Mouse (Mus musculus) intestine, embryonic 14.5 days (tissue): ENCODE results near the gene Ring1. TPM values are rescaled to one million over a fixed set of nuclear protein-coding genes. Genes with fewer than 3 reads are reported as not detected.
A peak's percentile ranks its signal among the peaks of the same experiment; 100 is the strongest.

Source experiments
- ATAC-seq: fragments of 200-750 bp; cut with Nextera tagmentation; replicated peaks from 2 replicates; pipeline ENCODE4 v1.8.0; 2017; ENCODE audit warnings: low read depth, moderate number of reproducible peaks, moderate TSS enrichment, moderate library complexity; ENCODE audit not compliant: low FRiP score, low TSS enrichment
- DNase-seq: peaks from one replicate; pipeline ENCODE4 v3.0.0-alpha.2; 2018; ENCODE audit warnings: low spot score
- H3K27ac ChIP-seq: fragments of 300-500 bp; sonication (generic); 2 replicates; pipeline ENCODE4 v1.5.1; 2014; ENCODE audit warnings: low read depth, mild to moderate bottlenecking, control low read depth
- H3K27me3 ChIP-seq: fragments of 300-500 bp; sonication (generic); replicated peaks from 2 replicates; pipeline ENCODE4 v1.6.1; 2014; ENCODE audit warnings: low read length, control low read depth; ENCODE audit not compliant: control insufficient read depth, insufficient read depth
- H3K36me3 ChIP-seq: fragments of 300-500 bp; sonication (generic); 2 replicates; pipeline ENCODE4 v1.6.1; 2014; ENCODE audit warnings: low read length, control low read depth; ENCODE audit not compliant: control insufficient read depth, insufficient read depth
- H3K4me1 ChIP-seq: fragments of 300-500 bp; sonication (generic); replicated peaks from 2 replicates; pipeline ENCODE4 v1.6.1; 2014; ENCODE audit warnings: low read length, control low read depth, mixed read lengths; ENCODE audit not compliant: control insufficient read depth, insufficient read depth
- H3K4me2 ChIP-seq: fragments of 300-500 bp; sonication (generic); 2 replicates; pipeline ENCODE4 v1.6.1; 2014; ENCODE audit warnings: low read length
- H3K4me3 ChIP-seq: fragments of 300-500 bp; sonication (generic); 2 replicates; pipeline ENCODE4 v1.5.1; 2014; ENCODE audit warnings: low read depth, low read length, control low read depth, mixed read lengths
- H3K9ac ChIP-seq: fragments of 300-500 bp; sonication (generic); 2 replicates; pipeline ENCODE4 v1.6.1; 2014; ENCODE audit warnings: mild to moderate bottlenecking, low read length
- H3K9me3 ChIP-seq: fragments of 300-500 bp; sonication (generic); 2 replicates; pipeline ENCODE4 v1.6.1; 2016; ENCODE audit warnings: low read length, control low read depth; ENCODE audit not compliant: control insufficient read depth
- WGBS: fragments of 180-500 bp; shearing (Covaris S2); extraction: QIAGEN DNeasy Blood & Tissue Kit; methylation state at CpG from one replicate; pipeline ENCODE4 v1.1.7; 2014; 5-methylcytosine and 5-hydroxymethylcytosine counted together
- polyA plus RNA-seq: library from polyadenylated mRNA; unstranded; fragments of >200 nt; fragmentation: Nextera tagmentation; extraction: Ambion mirVana; gene quantifications from 2 replicates; pipeline ENCODE4 v1.2.1, GENCODE M21; 2014

Gene Ring1
- 4.4 and 5.9 TPM in 2 replicates for polyA plus RNA-seq

- Histone ChIP-seq H3K27me3 (no peaks in the 10 kb centered on the region), H3K9me3 (0 out of 2 replicates have a peak, but pooled peaks cover 2% of the 10 kb centered on the region), H3K4me3 (peak within 1 kb of the TSS; percentile 63), H3K36me3 (peaks cover 31% of the 10 kb centered on the region), H3K9ac (peak within 1 kb of the TSS; percentile 84), H3K27ac (peak within 1 kb of the TSS; percentile 87), H3K4me1 (peaks cover 32% of the 10 kb centered on the region), H3K4me2 (peak within 1 kb of the TSS; percentile 81)
- WGBS: 0% methylated on average over 48 of the region's 58 CpGs
- peak; percentile 94 for DNase-seq
- ATAC-seq: peak; percentile 70
Measured at GRCm38 (mm10) chr17:34024317-34024821, at the start of gene Ring1. Gene Ring1 (minus strand): TSS chr17:34024680.

- no peak overlapping the region for H3K27ac ChIP-seq
- H3K4me3 ChIP-seq: no peak overlapping the region
- peaks cover 17% of the 10 kb centered on the region for H3K27me3 ChIP-seq
- H3K36me3 ChIP-seq: no peaks in the 10 kb centered on the region
- 73% methylated on average over 5 of the region's 5 CpGs for WGBS
- no peaks in the 10 kb centered on the region for H3K4me1 ChIP-seq
- H3K4me2 ChIP-seq: no peak overlapping the region
- H3K9ac ChIP-seq: no peak overlapping the region
- ATAC-seq: no peak
- no peak for DNase-seq
- no peaks in the 10 kb centered on the region for H3K9me3 ChIP-seq
Measured at GRCm38 (mm10) chr17:34072091-34072490, 47.6 kb upstream of the Ring1 start.

GRCm38 (mm10) chr17:34068864-34069263, 44.4 kb upstream of the Ring1 start:
- Histone ChIP-seq H3K36me3 (no peaks in the 10 kb centered on the region), H3K9ac (no peak overlapping the region), H3K27me3 (no peaks in the 10 kb centered on the region), H3K27ac (no peak overlapping the region), H3K4me2 (no peak overlapping the region), H3K4me1 (no peaks in the 10 kb centered on the region), H3K9me3 (no peaks in the 10 kb centered on the region), H3K4me3 (no peak overlapping the region)
- DNase-seq (no peak), ATAC-seq (no peak)
- WGBS: 44% methylated on average over 3 of the region's 3 CpGs

GRCm38 (mm10) chr17:34057224-34057623, 32.7 kb upstream of the Ring1 start:
- Histone ChIP-seq H3K27ac (no peak overlapping the region), H3K4me2 (no peak overlapping the region), H3K36me3 (no peaks in the 10 kb centered on the region), H3K27me3 (no peaks in the 10 kb centered on the region), H3K4me3 (no peak overlapping the region), H3K4me1 (no peaks in the 10 kb centered on the region), H3K9ac (no peak overlapping the region), H3K9me3 (no peaks in the 10 kb centered on the region)
- ATAC-seq (no peak), DNase-seq (no peak)
- WGBS: 52% methylated on average over 7 of the region's 7 CpGs

- Histone ChIP-seq H3K4me2 (no peak overlapping the region), H3K4me3 (no peak overlapping the region), H3K9me3 (0 out of 2 replicates have a peak, but pooled peaks cover 5% of the 10 kb centered on the region), H3K27ac (no peak overlapping the region), H3K27me3 (no peaks in the 10 kb centered on the region), H3K9ac (no peak overlapping the region), H3K36me3 (no peaks in the 10 kb centered on the region), H3K4me1 (no peaks in the 10 kb centered on the region)
- WGBS: 93% methylated on average over 5 of the region's 5 CpGs
- DNase-seq (no peak), ATAC-seq (no peak)
Measured at GRCm38 (mm10) chr17:34047404-34048050, 23.0 kb upstream of the Ring1 start.

GRCm38 (mm10) chr17:34045941-34046340, 21.5 kb upstream of the Ring1 start:
- Histone ChIP-seq H3K4me2 (no peak overlapping the region), H3K27me3 (no peaks in the 10 kb centered on the region), H3K27ac (no peak overlapping the region), H3K4me3 (no peak overlapping the region), H3K36me3 (no peaks in the 10 kb centered on the region), H3K4me1 (no peaks in the 10 kb centered on the region), H3K9ac (no peak overlapping the region), H3K9me3 (0 out of 2 replicates have a peak, but pooled peaks cover 5% of the 10 kb centered on the region)
- ATAC-seq: no peak
- DNase-seq: no peak
- 75% methylated on average over 14 of the region's 14 CpGs for WGBS

- Histone ChIP-seq H3K27me3 (peaks cover 2% of the 10 kb centered on the region; the same call in 1 of the 2 replicates), H3K4me2 (peak overlapping the region; percentile 47), H3K4me1 (0 out of 2 replicates have a peak, but pooled peaks cover 6% of the 10 kb centered on the region), H3K27ac (no peak overlapping the region), H3K9me3 (no peaks in the 10 kb centered on the region), H3K9ac (no peak overlapping the region), H3K36me3 (peaks cover 33% of the 10 kb centered on the region), H3K4me3 (no peak overlapping the region)
- DNase-seq (peak; percentile 68), ATAC-seq (no peak)
- 25% methylated on average over 17 of the region's 17 CpGs for WGBS
Measured at GRCm38 (mm10) chr17:34039562-34040450, 15.3 kb upstream of the Ring1 start.

- Histone ChIP-seq H3K9ac (0 out of 2 replicates have a peak within 1 kb of the TSS, but pooled peaks have one; percentile 13), H3K9me3 (no peaks in the 10 kb centered on the region), H3K27ac (no peak within 1 kb of the TSS), H3K4me2 (peak within 1 kb of the TSS; percentile 47), H3K27me3 (peaks cover 2% of the 10 kb centered on the region; the same call in 1 of the 2 replicates), H3K4me3 (peak within 1 kb of the TSS; percentile 15; the same call in 1 of the 2 replicates), H3K36me3 (peaks cover 41% of the 10 kb centered on the region), H3K4me1 (0 out of 2 replicates have a peak, but pooled peaks cover 6% of the 10 kb centered on the region)
- DNase-seq (no peak), ATAC-seq (peak; percentile 24; the same call in 1 of the 2 replicates)
- 6% methylated on average over 28 of the region's 28 CpGs for WGBS
Measured at GRCm38 (mm10) chr17:34038878-34039561, 14.5 kb upstream of the Ring1 start, which contains the start of gene Col11a2. Gene Col11a2 (plus strand): TSS chr17:34039437.
